Mouse (Mus musculus): ENCODE measurements around the gene Prkcsh.

The Prkcsh gene

DNA sequence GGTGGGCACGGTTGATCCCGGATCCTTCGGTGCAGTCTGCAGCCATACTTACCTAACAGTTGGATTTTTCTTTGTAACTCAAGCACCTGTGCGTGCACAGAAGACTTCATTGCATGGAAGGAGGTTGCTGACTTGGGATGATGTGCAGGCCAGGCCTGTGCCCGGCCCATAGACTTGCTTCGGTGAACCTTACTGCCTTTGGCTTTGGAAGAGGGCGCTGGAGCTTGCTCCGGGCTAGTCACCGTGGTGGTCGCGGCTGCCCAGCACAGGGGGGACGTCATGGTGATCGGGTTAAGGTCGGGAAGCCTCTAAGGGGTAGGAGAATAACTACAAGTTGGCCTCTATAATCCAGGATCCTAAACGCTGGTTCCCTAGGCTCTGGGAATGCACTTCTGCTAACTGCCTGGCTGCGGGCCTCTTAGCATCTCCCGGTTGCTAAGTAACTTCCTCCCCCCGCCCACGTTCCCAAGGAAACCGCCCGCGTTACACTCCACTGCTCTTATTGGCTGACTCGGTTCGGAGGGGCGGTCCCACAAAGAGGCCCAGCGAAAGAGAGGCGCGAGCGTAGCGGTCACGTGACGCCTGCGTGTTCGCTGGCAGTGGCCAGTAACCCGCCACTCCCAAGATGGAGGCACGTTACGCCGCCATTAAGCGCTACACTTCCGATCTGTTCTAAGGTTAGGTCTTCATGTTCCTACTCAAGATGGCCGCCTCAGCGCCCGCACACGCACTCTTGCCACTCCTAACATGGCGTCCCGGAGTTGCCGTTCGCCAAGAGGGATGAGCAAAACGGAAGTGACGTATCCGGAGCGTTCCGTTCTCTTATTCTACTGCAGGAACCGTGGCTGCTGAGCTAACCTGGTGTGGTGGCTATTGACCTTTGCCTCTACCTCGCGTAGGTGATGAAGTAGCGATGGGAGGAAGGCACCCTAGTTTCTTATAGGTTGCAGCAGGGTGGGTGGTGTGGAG, at the start of gene Prkcsh, which contains the start of gene Ccdc151:
Gene Prkcsh, plus strand, starts transcription at position 613 of the 969 bp plus-strand sequence.
Gene Ccdc151, minus strand, starts transcription at position 441 of the 969 bp plus-strand sequence.
- peak; percentile 98 for DNase-seq

DNA sequence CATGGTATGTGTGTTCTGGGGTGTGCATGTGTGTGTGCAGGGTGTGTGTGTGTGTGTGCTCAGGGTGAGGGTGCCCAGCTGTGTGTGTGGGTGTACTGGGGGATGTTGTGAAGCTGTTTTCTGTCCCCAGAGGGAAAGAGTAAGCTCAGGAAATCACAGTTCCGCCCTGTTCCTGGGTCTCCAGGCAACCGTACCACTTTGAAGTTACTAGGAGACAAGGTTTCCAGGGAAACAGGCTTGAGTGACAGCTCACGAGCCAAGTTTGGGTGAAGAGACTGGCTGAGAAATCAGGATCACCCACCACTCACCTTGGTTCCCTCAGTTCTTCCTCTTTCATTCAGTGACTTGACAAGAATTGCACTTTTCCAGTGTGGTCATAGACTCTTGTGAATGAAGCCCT, 49.0 kb upstream of the Prkcsh start:
- DNase-seq, result no peak

DNA sequence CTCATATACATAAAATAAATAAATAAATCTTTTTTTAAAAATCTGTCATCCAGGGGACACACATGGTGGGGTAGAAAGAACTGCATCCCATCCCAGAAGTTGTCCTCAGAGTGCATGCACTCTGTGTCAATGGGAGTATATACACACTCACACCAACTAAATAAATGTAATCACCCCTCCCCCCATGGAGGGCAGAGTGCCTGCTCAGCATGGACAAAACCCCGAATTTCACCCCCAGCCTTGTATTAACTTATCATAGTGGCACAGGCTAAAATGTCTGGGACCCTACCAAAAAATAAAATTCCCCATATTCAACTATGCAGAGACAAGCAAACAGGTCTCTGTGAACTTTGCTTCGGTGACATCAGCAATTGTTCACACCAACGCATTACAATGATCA, 48.0 kb upstream of the Prkcsh start:
- no peak for DNase-seq

DNA sequence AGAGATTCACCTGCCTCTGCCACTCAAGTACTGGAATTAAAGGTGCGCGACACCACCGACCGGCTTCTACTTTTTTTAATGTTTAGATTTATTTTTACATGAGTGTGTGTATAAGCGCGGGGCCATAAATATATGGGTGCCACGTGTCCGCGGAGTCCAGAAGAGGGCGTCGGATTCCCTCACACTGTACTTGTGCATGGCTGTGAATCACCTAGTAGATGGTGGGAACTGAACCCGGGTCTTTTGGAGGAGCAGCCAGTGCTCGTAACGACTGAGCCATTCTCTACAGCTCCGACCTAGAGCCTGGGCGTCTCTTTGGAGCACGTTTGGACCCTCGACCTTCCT, 47.4 kb upstream of the Prkcsh start:
- DNase-seq, result no peak

DNA sequence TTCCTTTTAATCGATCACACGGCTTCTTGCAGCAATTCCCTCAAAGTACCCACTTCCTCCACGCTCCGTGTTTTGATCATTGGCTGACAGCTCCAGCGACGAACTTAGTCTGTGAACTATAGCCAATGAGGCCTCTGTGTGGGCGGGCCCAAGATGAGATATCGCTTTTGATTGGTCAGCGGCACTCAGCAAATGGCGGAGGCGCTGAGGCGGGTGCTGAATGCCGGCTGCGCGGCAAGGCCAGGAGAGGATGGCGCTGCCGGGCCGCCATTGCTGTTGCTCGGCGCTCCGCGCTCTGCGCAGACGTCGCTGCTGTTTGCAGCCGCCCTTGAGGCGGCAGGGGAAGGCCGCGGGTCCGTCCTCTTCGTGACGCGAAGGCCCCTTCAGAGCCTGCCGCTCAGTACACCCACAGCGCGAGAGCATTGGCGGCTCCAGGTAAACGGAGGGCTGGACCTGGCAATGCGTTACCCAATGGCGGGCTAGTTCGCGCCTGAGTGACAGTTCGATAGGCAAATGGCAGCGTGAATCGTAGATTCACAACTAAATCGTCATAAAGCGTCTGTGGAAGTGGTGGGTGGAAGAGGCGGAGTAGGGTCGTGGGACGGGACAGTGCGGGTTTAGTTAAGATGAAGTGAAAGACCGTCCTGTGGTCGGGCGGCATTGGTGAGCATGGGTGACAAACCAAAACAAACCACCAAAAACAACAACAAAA, 46.9 kb upstream of the Prkcsh start, which contains the start of gene Swsap1:
Gene Swsap1, plus strand, starts transcription at position 186 of the 712 bp plus-strand sequence.
- peak; percentile 99 for DNase-seq

DNA sequence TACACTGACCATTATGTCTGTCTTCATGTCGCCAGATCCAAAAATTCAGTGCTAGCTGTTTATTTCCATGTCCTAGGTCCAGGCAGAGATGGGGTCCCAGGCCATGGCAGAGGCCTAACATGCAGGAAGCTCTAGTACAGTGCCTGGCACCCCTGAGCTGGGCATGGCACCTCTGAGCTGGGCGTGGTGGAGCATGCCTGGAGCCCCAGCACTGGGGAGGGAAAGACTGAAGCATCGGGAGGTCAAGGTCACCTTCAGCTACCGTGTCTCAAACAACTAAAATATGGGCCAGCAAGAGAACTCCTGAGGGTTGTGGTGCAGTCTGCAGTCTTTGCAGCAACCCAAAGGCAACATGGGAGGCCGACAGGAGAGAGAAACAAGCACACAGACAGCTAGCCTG, 44.2 kb upstream of the Prkcsh start:
- no peak for DNase-seq

DNA sequence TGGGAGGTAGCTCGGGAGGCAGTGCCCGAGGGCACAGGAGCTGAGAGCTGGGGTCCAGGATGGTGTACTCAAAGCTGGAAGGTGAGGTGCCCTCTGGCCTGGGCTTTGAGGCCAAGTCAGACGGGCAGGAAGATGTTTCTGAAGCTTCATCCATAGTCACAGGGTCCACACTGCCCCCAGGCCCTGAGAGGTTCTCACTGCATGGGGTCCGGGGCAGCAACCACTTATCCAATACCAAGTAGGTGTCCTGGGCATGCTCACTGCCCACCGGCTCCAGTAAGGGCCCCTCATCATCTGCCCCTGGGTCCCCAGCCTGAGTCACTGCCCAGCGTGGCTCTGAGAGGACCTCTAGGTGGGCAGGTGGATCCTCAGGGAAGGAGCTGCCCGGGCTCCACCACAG, 43.4 kb upstream of the Prkcsh start:
- DNase-seq, result no peak

DNA sequence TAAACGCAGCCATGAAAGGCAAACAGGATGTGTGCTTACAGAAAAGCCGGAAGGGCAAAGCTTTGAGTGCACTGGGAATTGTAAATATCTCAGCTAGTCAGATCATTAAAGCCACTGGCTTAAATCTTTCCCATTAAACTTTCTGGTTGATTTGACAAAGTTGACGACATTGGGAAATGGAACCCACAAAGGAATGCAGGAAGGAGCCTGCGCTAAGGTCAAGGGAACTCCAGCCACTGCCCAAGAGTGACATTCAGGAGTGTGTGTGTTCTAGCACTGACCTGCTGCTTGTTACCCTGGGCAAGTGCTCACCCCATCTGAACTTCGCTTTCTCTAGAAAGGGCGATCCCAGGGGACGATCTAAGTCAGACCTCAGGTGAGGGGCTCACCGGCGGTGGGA, 42.5 kb upstream of the Prkcsh start:
- DNase-seq, result no peak

DNA sequence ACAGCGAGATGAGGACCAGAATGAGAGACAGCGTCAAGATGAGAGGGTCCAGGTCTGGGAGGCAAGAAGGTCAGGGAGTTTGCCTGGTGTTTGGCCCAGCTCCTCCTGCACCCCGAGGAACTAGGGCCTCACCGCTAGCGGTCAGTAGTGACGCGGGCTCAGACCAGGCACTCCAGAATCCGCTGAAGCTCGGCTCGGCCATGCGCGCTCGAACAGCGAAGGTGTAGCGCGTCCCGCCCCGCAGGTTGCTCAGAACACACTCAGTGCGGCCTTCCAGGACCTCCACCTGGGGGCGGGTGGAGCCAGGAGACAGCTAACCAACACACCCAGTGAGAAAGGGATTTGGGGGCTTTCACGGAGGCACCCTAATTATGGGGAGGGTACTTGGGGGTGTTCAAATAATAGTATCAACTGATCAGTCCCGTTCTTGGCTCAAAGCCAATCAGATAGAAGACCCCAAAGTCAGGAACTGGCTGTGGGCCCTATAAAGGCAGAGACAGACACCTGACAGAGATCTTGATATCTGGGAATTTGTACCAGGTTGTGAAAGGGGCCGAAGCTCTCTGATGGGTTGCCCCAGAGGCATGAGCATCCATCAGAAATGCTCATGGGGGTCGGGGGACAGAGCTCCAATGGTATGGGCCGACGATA, 41.9 kb upstream of the Prkcsh start:
- no peak for DNase-seq

DNA sequence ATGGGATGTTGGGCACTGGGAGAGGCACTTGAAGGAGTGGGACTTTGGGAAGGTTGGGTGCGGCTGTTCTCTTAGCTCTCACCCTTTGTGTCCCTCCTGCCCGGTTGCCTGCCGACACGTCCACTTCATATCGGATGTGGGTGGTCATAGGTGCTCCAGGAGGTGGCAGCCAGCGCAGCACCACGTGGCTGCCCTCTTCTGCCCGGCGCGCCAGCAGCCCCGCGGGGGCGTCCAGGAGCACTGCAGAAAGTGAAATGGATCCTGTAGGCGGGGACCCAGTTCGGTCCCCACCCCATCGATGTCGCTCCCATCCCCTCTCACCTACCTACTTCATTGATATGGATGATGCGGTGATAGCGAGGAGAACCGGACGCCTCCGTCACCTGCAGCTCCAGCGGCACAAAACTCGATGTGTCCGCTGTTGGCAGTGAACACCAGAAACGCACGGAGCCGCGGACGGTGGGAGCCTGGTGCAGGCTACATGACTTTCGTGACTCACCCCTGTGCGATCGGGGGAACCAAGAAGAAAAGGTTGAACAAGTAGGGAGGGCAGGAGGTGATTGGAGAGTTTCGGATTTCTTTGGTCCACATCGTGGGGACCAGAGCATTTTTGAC, 41.1 kb upstream of the Prkcsh start:
- no peak for DNase-seq

DNA sequence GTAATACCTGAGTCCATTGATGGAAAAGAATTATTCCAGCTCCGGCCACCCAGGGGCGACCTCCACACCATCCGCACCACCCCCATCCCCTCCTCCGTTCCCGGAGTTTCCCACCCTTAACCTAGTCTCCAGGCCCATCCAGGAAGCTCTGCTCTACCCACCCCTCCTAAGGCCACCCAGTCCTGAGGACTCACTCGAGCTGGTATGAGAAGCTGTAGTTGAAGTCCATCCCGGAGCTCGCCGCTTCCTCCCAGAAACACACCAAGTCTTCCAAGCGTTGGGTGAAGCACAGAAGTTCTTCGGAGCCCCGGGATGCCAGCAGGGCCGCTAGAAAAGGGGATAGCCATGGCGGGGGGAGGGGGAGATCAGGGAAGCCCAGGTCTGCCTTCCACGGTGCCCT, 40.6 kb upstream of the Prkcsh start:
- DNase-seq, result no peak

DNA sequence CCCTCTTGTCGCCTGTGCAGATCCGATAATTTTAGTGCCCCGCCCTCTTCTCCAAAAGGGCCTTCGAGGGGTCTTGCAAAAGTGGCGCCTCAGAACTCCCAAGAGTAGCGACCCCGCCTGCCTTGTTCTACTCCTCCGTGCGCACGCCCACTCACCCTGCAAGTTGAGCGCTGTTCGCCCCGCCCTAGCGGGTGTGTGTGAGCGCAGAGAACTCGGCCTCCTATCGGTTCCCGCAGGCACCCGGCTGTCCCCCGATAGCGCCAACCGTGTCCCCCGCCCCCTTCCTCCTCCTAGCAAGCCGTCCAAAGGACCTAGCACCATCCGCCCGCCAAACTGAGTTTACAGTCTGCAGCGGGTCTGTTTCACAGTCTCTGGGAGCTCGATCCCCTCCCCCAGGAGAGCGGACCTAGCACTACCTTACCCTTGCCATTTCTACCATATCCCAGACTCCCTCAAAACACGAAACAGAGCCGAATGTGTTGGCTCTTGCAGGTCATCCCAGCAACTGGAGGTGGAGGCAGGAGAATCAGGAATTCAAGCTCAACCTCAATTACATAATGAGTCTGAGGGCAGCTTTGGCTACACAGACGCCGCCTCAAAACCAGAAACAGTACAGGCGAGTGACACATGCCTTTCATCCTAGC, 40.1 kb upstream of the Prkcsh start:
- peak; percentile 60 for DNase-seq

DNA sequence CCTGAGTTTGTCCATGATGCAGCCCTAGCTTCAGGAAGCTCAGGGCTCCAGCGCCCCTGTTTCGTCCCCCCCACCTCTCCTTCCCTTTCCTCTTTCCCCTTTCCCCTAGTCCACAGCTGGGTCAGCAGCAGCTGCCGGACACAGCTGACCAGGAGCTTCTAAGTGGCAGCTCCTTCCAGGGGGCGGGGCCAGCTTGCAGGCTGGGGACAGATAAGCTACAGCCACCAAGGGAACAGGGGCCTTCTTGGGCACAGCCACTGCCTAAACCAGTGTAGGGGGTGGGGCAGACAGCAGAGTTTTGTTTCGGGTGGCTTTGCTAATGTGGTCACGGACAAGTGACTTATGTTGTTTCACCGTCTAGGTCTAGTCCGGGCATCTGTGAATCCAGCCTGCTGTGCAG, 39.2 kb upstream of the Prkcsh start, which contains the start of gene Epor:
Gene Epor, minus strand, starts transcription at position 90 of the 400 bp plus-strand sequence.
- DNase-seq, result no peak

DNA sequence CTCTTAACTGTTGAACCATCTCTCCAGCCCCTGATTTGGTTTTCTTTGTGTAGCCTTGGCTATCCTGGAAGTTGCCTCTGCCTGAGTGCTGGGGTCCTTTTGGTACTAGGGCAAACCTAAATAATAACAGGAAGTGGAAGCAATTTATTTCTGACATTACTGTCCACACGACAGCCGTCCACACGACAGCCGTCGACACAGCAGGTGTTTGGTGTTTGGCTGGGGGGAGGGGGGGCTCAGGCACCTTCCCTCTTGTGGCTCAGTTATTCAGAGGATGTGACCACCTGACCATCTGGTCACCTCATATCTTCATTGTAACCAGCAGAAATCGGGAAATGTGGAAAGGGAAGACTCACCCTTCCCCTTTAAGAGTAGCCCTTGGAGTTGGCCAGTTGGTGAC, 33.7 kb upstream of the Prkcsh start:
- no peak for DNase-seq

DNA sequence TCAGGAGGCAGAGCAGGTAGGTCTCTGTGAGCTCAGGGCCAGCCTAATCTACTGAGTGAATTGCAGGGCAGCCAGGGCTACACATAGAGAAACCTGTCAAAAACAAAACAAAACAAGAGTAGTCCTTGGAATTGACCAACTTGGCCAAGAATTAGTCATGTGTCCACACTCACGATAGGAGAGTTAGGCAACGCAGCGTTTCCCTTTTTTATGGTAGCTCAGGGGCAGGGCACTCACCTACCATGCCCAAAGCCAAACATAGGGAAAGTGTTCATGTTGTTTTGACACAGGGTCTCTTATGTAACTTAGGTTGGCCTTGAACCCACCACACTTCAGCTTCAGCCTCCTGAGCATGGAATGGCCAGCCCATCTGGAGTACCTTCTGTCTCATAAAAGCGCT, 33.3 kb upstream of the Prkcsh start:
- no peak for DNase-seq

DNA sequence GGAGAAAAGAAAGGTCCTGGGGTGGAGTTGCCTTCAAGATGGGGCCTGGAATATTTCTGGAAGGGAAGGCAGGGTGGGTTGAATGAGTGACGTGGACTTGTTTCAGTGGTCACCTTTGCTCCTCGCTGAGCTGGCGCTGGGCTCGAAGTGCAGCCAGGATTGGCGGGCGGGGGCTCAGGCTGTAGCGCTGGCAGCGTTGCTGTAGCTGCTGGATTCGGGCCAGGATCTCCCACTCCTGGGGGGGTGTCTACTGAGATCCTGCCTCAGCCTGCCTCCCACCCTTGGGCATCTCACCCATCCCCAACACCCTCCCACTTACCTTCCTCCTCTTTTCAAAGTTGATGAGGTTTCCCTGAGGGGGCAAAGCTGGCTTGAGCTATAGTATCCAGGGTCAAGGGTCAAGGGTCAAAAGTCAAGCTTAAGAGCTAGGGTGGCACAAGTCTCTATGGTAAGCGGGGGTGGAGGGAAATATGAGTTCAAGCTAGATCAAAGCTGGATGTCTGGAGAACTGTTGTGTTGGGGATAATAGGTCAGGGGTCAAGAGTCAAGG, 25.9 kb upstream of the Prkcsh start:
- no peak for DNase-seq

DNA sequence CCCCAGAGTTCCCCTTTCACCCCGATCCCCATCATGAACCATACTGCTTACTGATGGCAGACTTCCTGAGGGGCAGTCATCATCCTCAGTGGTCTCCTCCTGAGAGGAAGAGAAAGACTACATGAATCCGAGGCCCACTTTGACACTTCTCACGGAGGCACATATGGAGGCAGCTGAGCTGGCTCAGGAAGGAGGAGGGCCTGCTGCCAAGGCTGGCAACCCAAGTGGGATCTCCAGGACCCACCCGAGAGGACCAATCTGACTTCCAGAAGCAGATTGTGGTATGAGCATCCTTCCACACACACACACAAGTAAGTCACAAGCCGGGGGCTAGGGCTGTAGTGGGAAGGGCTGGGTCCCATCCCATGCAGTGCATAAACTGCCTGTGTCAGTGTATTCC, 25.3 kb upstream of the Prkcsh start:
- DNase-seq, result no peak

DNA sequence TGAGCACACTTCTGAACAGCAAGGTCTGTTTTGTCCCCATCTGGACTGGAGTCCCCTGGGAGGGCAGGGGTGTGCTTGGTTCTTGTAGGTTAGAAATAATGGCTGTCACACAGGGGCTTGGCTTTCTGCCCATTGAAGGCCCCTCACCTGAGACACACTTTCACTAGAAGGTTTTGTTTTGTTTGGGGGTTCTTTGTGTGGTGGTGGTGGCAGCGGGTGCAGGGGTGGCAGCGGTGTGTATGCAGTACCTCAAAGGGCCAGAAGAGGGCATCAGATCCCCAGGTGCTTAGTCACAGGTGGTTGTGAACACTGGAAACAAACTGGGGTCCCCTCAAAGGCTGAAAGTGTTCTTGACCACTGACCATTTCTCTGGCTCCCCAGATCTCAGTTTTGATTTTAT, 24.6 kb upstream of the Prkcsh start:
- peak; percentile 64 for DNase-seq

DNA sequence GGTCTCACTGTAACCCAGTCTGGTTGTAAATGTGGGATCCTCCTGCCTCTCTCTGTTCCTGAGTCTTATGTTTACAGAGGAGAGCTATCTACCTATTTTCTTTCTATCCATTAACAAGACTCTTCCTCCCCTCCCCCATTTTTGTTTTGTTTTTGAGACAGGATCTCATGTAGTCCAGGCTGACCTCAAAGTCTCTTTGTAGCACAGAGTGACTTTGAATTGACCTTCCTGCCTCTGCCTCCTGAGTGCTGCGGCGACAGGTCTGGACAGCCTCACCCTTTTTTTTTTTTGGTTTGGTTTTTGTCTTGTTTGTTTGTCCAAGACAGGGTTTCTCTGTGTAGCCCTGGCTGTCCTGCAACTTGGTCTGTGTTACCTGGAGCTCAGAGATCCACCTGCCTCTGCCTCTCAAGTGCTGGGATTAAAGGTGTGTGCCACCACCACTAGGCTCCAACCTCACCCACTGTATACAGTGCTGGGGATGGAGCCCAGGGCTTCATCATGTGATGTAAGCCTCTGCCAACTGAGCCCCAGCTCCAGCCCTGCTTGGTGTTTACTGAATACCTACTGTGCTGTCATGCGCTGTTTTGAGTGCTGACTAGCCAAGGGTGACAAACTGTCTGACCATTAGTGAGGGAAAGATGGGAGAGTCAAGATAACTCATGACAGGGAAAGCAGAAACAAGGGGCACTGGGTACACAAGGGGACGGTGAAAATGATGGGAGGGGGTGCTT, 24.0 kb upstream of the Prkcsh start:
- no peak for DNase-seq

DNA sequence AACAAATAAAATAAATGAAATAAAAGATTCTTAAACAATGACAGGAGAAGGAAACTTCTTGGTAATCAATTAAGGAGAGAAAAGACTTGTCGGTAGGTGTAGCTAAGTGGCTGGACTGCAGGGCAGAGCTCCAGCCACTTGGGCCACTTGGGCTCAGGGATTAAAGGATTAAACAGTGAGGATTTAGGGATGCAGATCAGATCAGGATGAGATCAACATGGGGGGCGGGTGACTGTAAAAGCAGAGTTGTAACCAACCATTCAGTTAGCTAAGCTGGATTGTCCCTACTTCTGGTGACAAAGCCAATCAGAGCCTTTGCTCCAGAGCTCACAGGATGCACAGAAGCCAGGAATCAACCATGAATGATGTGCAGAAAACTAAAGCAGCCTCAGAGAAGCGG, 18.7 kb upstream of the Prkcsh start:
- no peak for DNase-seq

DNA sequence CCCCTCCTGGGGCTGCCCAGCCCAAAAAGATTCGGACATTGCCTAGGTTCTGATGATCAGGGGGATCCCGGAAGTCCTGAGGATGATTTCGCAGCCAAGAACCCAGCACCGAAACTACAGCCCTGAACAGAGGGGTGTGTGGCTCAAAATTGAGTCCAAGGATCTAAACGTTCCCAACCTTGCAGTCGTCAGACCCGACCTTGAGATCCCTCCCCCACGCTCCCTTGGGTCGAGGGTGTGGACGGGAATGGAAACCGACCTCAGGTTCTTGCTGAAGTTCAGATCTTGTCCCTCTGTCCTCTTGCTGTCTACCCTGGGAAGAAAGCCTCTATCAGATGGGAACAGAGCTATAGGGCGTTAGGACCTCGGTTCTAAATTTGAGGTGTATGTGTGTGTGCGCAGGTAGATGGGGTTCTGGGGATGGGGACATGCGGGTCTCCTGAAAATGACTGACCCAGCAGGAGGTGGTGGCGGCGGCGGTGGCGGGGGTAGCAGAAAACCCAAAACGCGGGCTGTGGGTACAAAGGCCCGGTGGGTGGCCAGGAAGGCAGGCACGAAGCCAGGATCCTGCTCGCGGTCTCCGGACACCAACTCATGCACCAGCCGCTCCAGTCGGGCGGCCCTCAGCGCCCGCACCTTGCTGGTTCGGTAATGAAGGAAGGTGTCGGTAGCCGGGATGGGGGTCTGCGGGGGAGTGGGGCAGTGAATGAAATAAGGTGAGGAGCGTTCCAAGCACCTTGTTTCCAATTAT, 14.8 kb upstream of the Prkcsh start:
- no peak for DNase-seq
